Mouse (Mus musculus) olfactory bulb, adult 2 months (tissue): Measurements from ENCODE around the gene Kprp. TPM values are rescaled to one million over a fixed set of nuclear protein-coding genes. Genes with fewer than 3 reads are reported as not detected.
"Not testable (repeated sequence)": the region's sequence is repeated elsewhere in the genome, so short reads cannot be mapped to it uniquely, and the experiment has no call there.

Source experiments
- H3K27ac ChIP-seq: fragments of 200-500 bp; 2 replicates; pipeline ENCODE4 v1.5.1; 2012; ENCODE audit warnings: low read depth, low read length; ENCODE audit not compliant: insufficient read depth
- H3K4me1 ChIP-seq: fragments of 200-500 bp; 2 replicates; pipeline ENCODE4 v1.6.1; 2012; ENCODE audit warnings: low read length; ENCODE audit not compliant: control insufficient read depth, insufficient read depth
- H3K4me3 ChIP-seq: fragments of 200-500 bp; 2 replicates; pipeline ENCODE4 v1.5.1; 2012; ENCODE audit warnings: mild to moderate bottlenecking, low read depth, low read length, moderate library complexity; ENCODE audit not compliant: insufficient read depth
- CTCF ChIP-seq: fragments of 200-500 bp; IDR thresholded peaks from 2 replicates; pipeline ENCODE4 v1.5.1; 2012; ENCODE audit warnings: low read depth, mild to moderate bottlenecking, low read length, moderate library complexity; ENCODE audit not compliant: insufficient read depth
- POLR2A ChIP-seq: fragments of 200-500 bp; IDR thresholded peaks from 2 replicates; pipeline ENCODE4 v1.6.1; 2012; ENCODE audit warnings: mild to moderate bottlenecking, low read depth, low read length, moderate library complexity; ENCODE audit not compliant: insufficient read depth
- WGBS: fragments of 180-500 bp; shearing (Covaris S2); methylation state at CpG from one replicate; pipeline ENCODE4 v1.1.7; 2018; 5-methylcytosine and 5-hydroxymethylcytosine counted together
- polyA plus RNA-seq: library from polyadenylated mRNA; stranded (reverse); fragments of >200 nt; gene quantifications from 2 replicates; pipeline ENCODE4 v1.2.4, GENCODE M21; 2012; ENCODE audit warnings: low replicate concordance; ENCODE audit not compliant: missing spikeins, insufficient read depth, insufficient read length

The Kprp gene
- not detected in 2 replicates for polyA plus RNA-seq

GRCm38 (mm10) chr3:92827108-92827507 lies at the start of gene Kprp:
Gene Kprp (minus strand): TSS chr3:92827247.
- Histone ChIP-seq H3K27ac (no peak within 1 kb of the TSS), H3K4me3 (no peak within 1 kb of the TSS), H3K4me1 (no peaks in the 10 kb centered on the region)
- WGBS = 39% methylated on average over 1 of the region's 1 CpGs
- TF ChIP-seq POLR2A (no peak), CTCF (no peak)

- no peak for TF ChIP-seq CTCF
- no peak for TF ChIP-seq POLR2A
- no peaks in the 10 kb centered on the region for H3K4me1 ChIP-seq
- no peak overlapping the region for H3K27ac ChIP-seq
- 82% methylated on average over 3 of the region's 3 CpGs for WGBS
- no peak overlapping the region for H3K4me3 ChIP-seq
Observed at GRCm38 (mm10) chr3:92874180-92874579, 47.1 kb upstream of the Kprp start.

- Histone ChIP-seq H3K4me1 (no peaks in the 10 kb centered on the region), H3K4me3 (no peak within 1 kb of the TSS), H3K27ac (no peak within 1 kb of the TSS)
- 88% methylated on average over 4 of the region's 4 CpGs for WGBS
- no peak for TF ChIP-seq POLR2A
- no peak for TF ChIP-seq CTCF
Observed at GRCm38 (mm10) chr3:92870116-92870515, 43.1 kb upstream of the Kprp start, which contains the start of gene 2310050C09Rik. Gene 2310050C09Rik (minus strand): TSS chr3:92870216.

- no peak within 1 kb of the TSS for H3K27ac ChIP-seq
- H3K4me3 ChIP-seq = no peak within 1 kb of the TSS
- no peaks in the 10 kb centered on the region for H3K4me1 ChIP-seq
- TF ChIP-seq POLR2A (no peak), CTCF (no peak)
- WGBS = 90% methylated on average over 3 of the region's 3 CpGs
Observed at GRCm38 (mm10) chr3:92851186-92851585, 24.1 kb upstream of the Kprp start, which contains the start of gene Lce1l. Gene Lce1l (minus strand): TSS chr3:92851286.

GRCm38 (mm10) chr3:92825808-92826207 lies 1.2 kb downstream of the Kprp start:
- Histone ChIP-seq H3K4me1 (no peaks in the 10 kb centered on the region), H3K27ac (no peak overlapping the region), H3K4me3 (no peak overlapping the region)
- TF ChIP-seq POLR2A = no peak
- no peak for TF ChIP-seq CTCF
- WGBS = 16% methylated on average over 1 of the region's 1 CpGs

GRCm38 (mm10) chr3:92816036-92816435 lies 11.0 kb downstream of the Kprp start:
- not testable (repeated sequence) for H3K4me1 ChIP-seq, H3K27ac ChIP-seq, H3K4me3 ChIP-seq
- WGBS = 87% methylated on average over 2 of the region's 2 CpGs

GRCm38 (mm10) chr3:92815581-92815980 lies 11.5 kb downstream of the Kprp start:
- H3K4me3 ChIP-seq = no peak overlapping the region
- no peak overlapping the region for H3K27ac ChIP-seq
- WGBS = 94% methylated on average over 3 of the region's 3 CpGs
- no peaks in the 10 kb centered on the region for H3K4me1 ChIP-seq
- TF ChIP-seq CTCF (no peak), POLR2A (no peak)

GRCm38 (mm10) chr3:92807791-92808190 lies 19.3 kb downstream of the Kprp start, which contains the start of gene Lce1k:
Gene Lce1k (minus strand): TSS chr3:92807891.
- no peak for TF ChIP-seq POLR2A
- Histone ChIP-seq H3K4me3 (no peak within 1 kb of the TSS), H3K4me1 (no peaks in the 10 kb centered on the region), H3K27ac (no peak within 1 kb of the TSS)

GRCm38 (mm10) chr3:92790414-92790813 lies 36.6 kb downstream of the Kprp start, which contains the start of gene Lce1j:
Gene Lce1j (minus strand): TSS chr3:92790514.
- no peak within 1 kb of the TSS for H3K4me3 ChIP-seq
- no peaks in the 10 kb centered on the region for H3K4me1 ChIP-seq
- TF ChIP-seq CTCF (no peak), POLR2A (no peak)
- 97% methylated on average over 1 of the region's 1 CpGs for WGBS
- no peak within 1 kb of the TSS for H3K27ac ChIP-seq

- WGBS = 87% methylated on average over 1 of the region's 1 CpGs
- no peaks in the 10 kb centered on the region for H3K4me1 ChIP-seq
- H3K27ac ChIP-seq = no peak within 1 kb of the TSS
- TF ChIP-seq CTCF (no peak), POLR2A (no peak)
- no peak within 1 kb of the TSS for H3K4me3 ChIP-seq
Observed at GRCm38 (mm10) chr3:92778799-92779198, 48.2 kb downstream of the Kprp start, which contains the start of gene Lce1i. Gene Lce1i (minus strand): TSS chr3:92778899.

Other genes with a start within 250 kb of the Kprp start
- not detected in 2 replicates for gene Smcp, start 238.2 kb downstream of the Kprp start, polyA plus RNA-seq
- gene 2210017I01Rik, start 219.8 kb downstream of the Kprp start, polyA plus RNA-seq = not detected in 2 replicates
- not detected in 2 replicates for gene Lce6a, start 205.6 kb downstream of the Kprp start, polyA plus RNA-seq
- not detected in 2 replicates for gene Lce1a1, start 178.9 kb downstream of the Kprp start, polyA plus RNA-seq
- not detected in 2 replicates for gene Lce1b, start 170.3 kb downstream of the Kprp start, polyA plus RNA-seq
- not detected in 2 replicates for gene Lce1a2, start 156.9 kb downstream of the Kprp start, polyA plus RNA-seq
- gene Lce1c, start 148.0 kb downstream of the Kprp start, polyA plus RNA-seq = not detected in 2 replicates
- gene Lce1d, start 140.0 kb downstream of the Kprp start, polyA plus RNA-seq = not detected in 2 replicates
- not detected in 2 replicates for gene Lce1e, start 118.2 kb downstream of the Kprp start, polyA plus RNA-seq
- gene Lce1f, start 106.9 kb downstream of the Kprp start, polyA plus RNA-seq = not detected in 2 replicates
- gene Gm38119, start 88.2 kb downstream of the Kprp start, polyA plus RNA-seq = not detected in 2 replicates
- gene Lce1g, start 74.9 kb downstream of the Kprp start, polyA plus RNA-seq = not detected in 2 replicates
- not detected in 2 replicates for gene Lce1h, start 62.2 kb downstream of the Kprp start, polyA plus RNA-seq
- not detected in 2 replicates for gene Lce1i, start 48.3 kb downstream of the Kprp start, polyA plus RNA-seq
- not detected in 2 replicates for gene Lce1j, start 36.7 kb downstream of the Kprp start, polyA plus RNA-seq
- gene Lce1k, start 19.4 kb downstream of the Kprp start, polyA plus RNA-seq = not detected in 2 replicates
- not detected in 2 replicates for gene Lce1l, start 24.0 kb upstream of the Kprp start, polyA plus RNA-seq
- not detected in 2 replicates for gene 2310050C09Rik, start 43.0 kb upstream of the Kprp start, polyA plus RNA-seq
- not detected in 2 replicates for gene Lce3a, start 99.0 kb upstream of the Kprp start, polyA plus RNA-seq
- gene Lce3b, start 105.7 kb upstream of the Kprp start, polyA plus RNA-seq = not detected in 2 replicates
- not detected in 2 replicates for gene Lce3c, start 117.2 kb upstream of the Kprp start, polyA plus RNA-seq
- gene Lce3d, start 130.1 kb upstream of the Kprp start, polyA plus RNA-seq = not detected in 2 replicates
- gene Lce3e, start 139.8 kb upstream of the Kprp start, polyA plus RNA-seq = not detected in 2 replicates
- not detected in 2 replicates for gene Lce3f, start 165.0 kb upstream of the Kprp start, polyA plus RNA-seq
- gene Crct1, start 188.4 kb upstream of the Kprp start, polyA plus RNA-seq = not detected in 2 replicates
- gene Lce1m, start 191.8 kb upstream of the Kprp start, polyA plus RNA-seq = not detected in 2 replicates
- not detected in 2 replicates for gene Gm4858, start 241.6 kb upstream of the Kprp start, polyA plus RNA-seq